Mouse (Mus musculus): Measurements from ENCODE around the gene Fubp3.

DNA sequence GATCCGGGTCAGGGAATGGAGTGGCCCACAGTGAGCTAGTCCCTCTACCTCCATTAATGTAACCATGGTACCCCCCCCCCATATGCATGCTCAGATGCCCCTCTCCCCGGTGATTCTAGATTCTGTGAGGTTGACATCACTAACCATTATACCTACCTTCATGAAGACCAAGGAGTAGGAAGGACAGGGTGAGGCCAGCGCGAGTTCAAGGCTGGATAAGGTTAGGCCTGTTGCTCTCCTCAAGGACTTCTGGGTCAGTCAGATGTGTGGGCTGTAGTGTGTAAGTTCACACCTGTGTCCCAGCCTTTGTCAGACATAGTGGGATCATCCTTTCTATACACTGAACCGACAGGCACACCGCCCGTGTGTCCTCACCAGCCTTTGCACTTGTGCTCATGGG, 83.9 kb downstream of the Fubp3 start:
- TF ChIP-seq CTCF (IDR thresholded peaks at IDR 0.05; ENCODE audit: control insufficient read depth, insufficient read depth, low read length) (no peak), POLR2A (IDR thresholded peaks at IDR 0.05; ENCODE audit: borderline replicate concordance, control insufficient read depth, low read depth, low read length) (no peak)

All from bone marrow, adult 2 months (tissue).